Mouse (Mus musculus) spleen, adult 2 months (tissue): ENCODE data around the gene Rac3.
"Not testable (repeated sequence)": the region's sequence is repeated elsewhere in the genome, so short reads cannot be mapped to it uniquely, and the experiment has no call there.

Source experiments
- CTCF ChIP-seq: fragments of 200-500 bp; IDR thresholded peaks from 2 replicates; pipeline ENCODE4 v1.5.1; 2011; ENCODE audit warnings: mild to moderate bottlenecking, inconsistent platforms; ENCODE audit not compliant: insufficient read depth, insufficient read length, insufficient replicate concordance; ENCODE audit errors: extremely low read depth
- POLR2A ChIP-seq: fragments of 200-500 bp; IDR thresholded peaks from 2 replicates; pipeline ENCODE4 v1.6.1; 2011; ENCODE audit warnings: low read depth, low read length, inconsistent platforms

DNA sequence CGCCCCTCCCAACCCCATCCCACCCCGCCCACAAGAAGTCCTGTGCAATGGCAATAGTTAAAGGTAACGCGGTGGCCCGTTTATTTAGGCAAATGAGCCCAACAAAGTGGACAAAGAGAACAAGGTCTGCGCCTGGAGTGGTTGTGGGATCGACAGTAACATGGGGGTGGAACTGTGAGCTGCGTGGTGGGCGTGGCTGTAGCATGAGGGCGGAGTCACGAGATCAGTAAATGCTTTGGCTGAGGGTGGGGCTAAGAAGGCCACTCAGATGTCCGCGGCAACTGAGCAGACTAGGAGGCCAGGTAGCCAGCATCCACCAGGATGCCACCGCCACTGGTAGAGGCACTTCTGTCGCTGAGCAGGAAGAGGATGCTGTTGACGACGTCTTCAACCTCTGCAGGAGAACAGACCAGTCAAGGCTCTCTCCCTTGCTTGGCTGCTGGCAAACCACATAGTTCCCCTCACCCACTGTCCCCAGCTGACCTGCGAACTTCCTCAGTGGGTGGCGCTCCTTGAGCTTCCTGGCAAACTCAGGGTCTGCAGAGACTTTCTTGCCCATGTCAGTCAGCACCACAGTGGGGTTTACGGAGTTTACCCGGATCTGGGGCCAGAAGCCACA is 8.3 kb downstream of the Rac3 start:
- not testable (repeated sequence) for TF ChIP-seq CTCF, POLR2A
